Mouse (Mus musculus) yolk sac, embryonic 10.5 days (tissue): ENCODE data around the gene Gm14419.
"Not testable (repeated sequence)": the region's sequence is repeated elsewhere in the genome, so short reads cannot be mapped to it uniquely, and the experiment has no call there.

Experiments
- DNase-seq: peaks from one replicate; pipeline ENCODE4 v3.0.0-alpha.2; 2017; ENCODE audit warnings: low spot score

Gene Gm14419

DNA sequence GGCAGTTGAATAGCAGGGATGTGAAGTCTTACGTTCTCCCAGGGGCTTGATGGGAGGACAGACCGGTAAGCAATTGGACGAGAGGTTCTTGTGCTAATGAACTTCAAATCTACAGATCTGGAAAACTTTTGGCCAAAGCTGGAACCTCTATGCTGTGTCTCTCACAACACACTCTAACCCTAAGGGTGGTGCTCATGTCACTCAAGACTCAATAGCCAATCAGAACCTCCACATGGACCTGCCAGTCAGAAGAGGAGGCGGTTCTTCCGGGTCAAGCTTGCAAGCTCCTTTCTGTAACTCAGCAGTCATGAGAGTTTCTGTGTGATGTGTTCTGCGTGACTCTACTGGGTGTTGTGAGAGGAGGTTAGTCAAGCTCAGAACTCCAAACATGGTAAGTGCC, at the start of gene Gm14419:
Gene Gm14419 (plus strand): TSS at position 301 of the 400 bp plus-strand sequence.
- DNase-seq, result not testable (repeated sequence)
